Mouse (Mus musculus) lung, embryonic 14.5 days (tissue): ENCODE data around the gene Zswim8. TPM values are rescaled to one million over a fixed set of nuclear protein-coding genes. Genes with fewer than 3 reads are reported as not detected.
"Not testable (repeated sequence)": the region's sequence is repeated elsewhere in the genome, so short reads cannot be mapped to it uniquely, and the experiment has no call there.

ENCODE experiments used
- ATAC-seq: fragments of 200-750 bp; cut with Nextera tagmentation; 2 replicates; pipeline ENCODE4 v1.8.0; 2017; ENCODE audit warnings: mild to moderate bottlenecking, moderate TSS enrichment, moderate library complexity; ENCODE audit not compliant: insufficient read depth
- DNase-seq: peaks from one replicate; pipeline ENCODE4 v3.0.0-alpha.2; 2015
- H3K27ac ChIP-seq: fragments of 300-500 bp; sonication (generic); 2 replicates; pipeline ENCODE4 v1.5.1; 2014; ENCODE audit warnings: low read depth, mild to moderate bottlenecking, moderate library complexity
- H3K27me3 ChIP-seq: fragments of 300-500 bp; sonication (generic); 2 replicates; pipeline ENCODE4 v1.6.1; 2014; ENCODE audit warnings: low read length, control low read depth; ENCODE audit not compliant: insufficient read depth
- H3K36me3 ChIP-seq: fragments of 300-500 bp; sonication (generic); 2 replicates; pipeline ENCODE4 v1.6.1; 2014; ENCODE audit warnings: control low read depth; ENCODE audit not compliant: insufficient read depth
- H3K4me1 ChIP-seq: fragments of 300-500 bp; sonication (generic); 2 replicates; pipeline ENCODE4 v1.6.1; 2014; ENCODE audit warnings: antibody characterized with exemption, control low read depth; ENCODE audit not compliant: insufficient read depth
- H3K4me2 ChIP-seq: fragments of 300-500 bp; sonication (generic); 2 replicates; pipeline ENCODE4 v1.6.1; 2014; ENCODE audit warnings: mild to moderate bottlenecking
- H3K4me3 ChIP-seq: fragments of 300-500 bp; sonication (generic); 2 replicates; pipeline ENCODE4 v1.5.1; 2014; ENCODE audit warnings: low read depth, low read length
- H3K9ac ChIP-seq: fragments of 300-500 bp; sonication (generic); 2 replicates; pipeline ENCODE4 v1.6.1; 2014
- H3K9me3 ChIP-seq: fragments of 300-500 bp; sonication (generic); 2 replicates; pipeline ENCODE4 v1.6.1; 2016; ENCODE audit warnings: low read depth, low read length, control low read depth
- CTCF ChIP-seq: IDR thresholded peaks from 2 replicates; pipeline ENCODE4 v1.5.1; 2016; ENCODE audit warnings: antibody characterized with exemption, low read depth
- WGBS: fragments of 180-500 bp; shearing (Covaris S2); extraction: QIAGEN DNeasy Blood & Tissue Kit; methylation state at CpG from one replicate; pipeline ENCODE4 v1.1.7; 2014; 5-methylcytosine and 5-hydroxymethylcytosine counted together
- polyA plus RNA-seq: library from polyadenylated mRNA; unstranded; fragments of >200 nt; fragmentation: Nextera tagmentation; extraction: Ambion mirVana; gene quantifications from 2 replicates; pipeline ENCODE4 v1.2.1, GENCODE M21; 2014

Zswim8 gene
- polyA plus RNA-seq, 1 experiment from 2014 or later = 37.3 TPM

DNA sequence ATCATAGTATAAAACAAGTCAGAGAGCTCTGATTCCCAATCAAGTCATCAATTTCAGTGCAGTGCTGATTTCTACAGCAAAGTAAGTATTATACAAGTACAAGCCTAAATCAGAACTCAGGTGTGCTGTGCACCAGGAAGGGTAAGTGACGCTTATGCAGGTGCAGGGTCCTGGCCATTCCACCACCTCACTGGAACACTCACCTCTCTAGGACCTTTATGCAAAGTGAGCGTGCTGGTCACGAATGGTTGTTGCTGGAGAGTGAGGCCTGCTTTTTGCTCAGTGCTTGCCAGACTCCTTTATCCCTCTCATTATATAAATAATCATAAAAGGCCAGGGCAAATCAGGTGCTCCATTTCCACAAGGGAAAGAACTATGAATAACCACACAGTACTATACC lies 7.0 kb upstream of the Zswim8 start:
- peaks cover 16% of the 10 kb centered on the region for H3K4me1 ChIP-seq
- H3K27ac ChIP-seq = no peak overlapping the region
- H3K4me3 ChIP-seq = no peak overlapping the region
- no peaks in the 10 kb centered on the region for H3K9me3 ChIP-seq
- ATAC-seq (no peak), DNase-seq (no peak)
- 76% methylated on average over 3 of the region's 3 CpGs for WGBS
- H3K9ac ChIP-seq = no peak overlapping the region
- peaks cover 28% of the 10 kb centered on the region for H3K36me3 ChIP-seq
- TF ChIP-seq CTCF = no peak
- no peaks in the 10 kb centered on the region for H3K27me3 ChIP-seq
- H3K4me2 ChIP-seq = no peak overlapping the region

DNA sequence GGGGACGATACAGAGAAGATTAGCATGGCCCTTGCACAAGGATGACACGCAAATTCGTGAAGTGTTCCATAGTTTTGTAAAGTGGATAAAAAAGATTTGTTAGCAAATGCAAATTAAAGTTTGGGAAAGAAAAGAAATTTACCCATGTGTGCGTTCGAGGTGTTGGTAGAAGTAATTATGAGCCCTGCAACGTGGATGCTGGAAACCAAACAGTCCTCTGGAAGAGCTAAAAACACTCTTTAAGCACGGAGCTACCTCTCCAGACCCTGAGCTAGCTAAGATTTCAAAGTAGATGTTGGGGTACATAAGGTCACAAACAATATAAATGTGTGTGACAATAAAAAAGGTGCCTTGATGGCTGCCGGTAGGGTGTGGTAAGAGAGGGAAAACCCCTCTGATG lies 5.8 kb upstream of the Zswim8 start:
- H3K4me1 ChIP-seq = peaks cover 10% of the 10 kb centered on the region
- WGBS = 70% methylated on average over 8 of the region's 8 CpGs
- H3K9ac ChIP-seq = peak overlapping the region; percentile 93; the same call in 1 of the 2 replicates
- no peak for TF ChIP-seq CTCF
- DNase-seq (no peak), ATAC-seq (no peak)
- H3K36me3 ChIP-seq = peaks cover 31% of the 10 kb centered on the region
- H3K4me2 ChIP-seq = peak overlapping the region; percentile 74
- no peaks in the 10 kb centered on the region for H3K27me3 ChIP-seq
- peak overlapping the region; percentile 5; the same call in 1 of the 2 replicates for H3K27ac ChIP-seq
- H3K9me3 ChIP-seq = no peaks in the 10 kb centered on the region
- peak overlapping the region; percentile 84 for H3K4me3 ChIP-seq

GRCm38 (mm10) chr14:20702096-20702740 lies 5.1 kb upstream of the Zswim8 start:
- ATAC-seq (peak; percentile 35), DNase-seq (peak; percentile 40)
- H3K27ac ChIP-seq = peak overlapping the region; percentile 94
- H3K9ac ChIP-seq = peak overlapping the region; percentile 93
- H3K4me1 ChIP-seq = peaks cover 6% of the 10 kb centered on the region
- no peaks in the 10 kb centered on the region for H3K27me3 ChIP-seq
- peak overlapping the region; percentile 74 for H3K4me2 ChIP-seq
- H3K4me3 ChIP-seq = peak overlapping the region; percentile 84
- H3K36me3 ChIP-seq = peaks cover 31% of the 10 kb centered on the region
- H3K9me3 ChIP-seq = no peaks in the 10 kb centered on the region
- no peak for TF ChIP-seq CTCF
- 5% methylated on average over 15 of the region's 15 CpGs for WGBS

GRCm38 (mm10) chr14:20702741-20703381 lies 4.5 kb upstream of the Zswim8 start, which contains the start of gene Chchd1:
Chchd1 (plus strand) TSS chr14:20703006.
- Histone ChIP-seq H3K27me3 (no peaks in the 10 kb centered on the region), H3K4me2 (peak within 1 kb of the TSS; percentile 74), H3K4me3 (peak within 1 kb of the TSS; percentile 84), H3K36me3 (peaks cover 31% of the 10 kb centered on the region), H3K27ac (peak within 1 kb of the TSS; percentile 94), H3K9ac (peak within 1 kb of the TSS; percentile 93), H3K9me3 (no peaks in the 10 kb centered on the region), H3K4me1 (peaks cover 6% of the 10 kb centered on the region)
- WGBS = under 1% methylated on average over 61 of the region's 61 CpGs
- peak; percentile 52 for ATAC-seq
- peak; percentile 95 for DNase-seq
- no peak for TF ChIP-seq CTCF

DNA sequence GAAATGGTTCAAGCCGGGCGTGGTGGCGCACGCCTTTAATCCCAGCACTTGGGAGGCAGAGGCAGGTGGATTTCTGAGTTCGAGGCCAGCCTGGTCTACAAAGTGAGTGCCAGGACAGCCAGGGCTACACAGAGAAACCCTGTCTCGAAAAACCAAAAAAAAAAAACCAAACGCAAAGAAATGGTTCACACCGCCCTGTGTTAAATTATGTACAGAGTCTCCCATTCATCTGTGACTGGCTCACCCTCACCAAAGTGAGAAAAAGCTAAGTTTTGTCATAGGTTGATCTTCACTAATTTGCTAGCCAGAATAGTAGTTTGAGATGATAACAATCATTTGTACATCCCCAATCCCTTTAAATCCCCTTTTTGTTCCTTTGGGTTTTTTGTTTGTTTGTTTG lies 3.9 kb upstream of the Zswim8 start:
- ATAC-seq = not testable (repeated sequence)

GRCm38 (mm10) chr14:20708239-20708638 lies 887 bp downstream of the Zswim8 start:
- WGBS = 5% methylated on average over 10 of the region's 10 CpGs
- no peak overlapping the region for H3K27ac ChIP-seq
- no peaks in the 10 kb centered on the region for H3K9me3 ChIP-seq
- TF ChIP-seq CTCF = no peak
- peak; percentile 23 for DNase-seq
- H3K4me1 ChIP-seq = peaks cover 6% of the 10 kb centered on the region
- H3K27me3 ChIP-seq = no peaks in the 10 kb centered on the region
- H3K9ac ChIP-seq = peak overlapping the region; percentile 96
- peak overlapping the region; percentile 75 for H3K4me2 ChIP-seq
- H3K4me3 ChIP-seq = peak overlapping the region; percentile 99
- H3K36me3 ChIP-seq = peaks cover 44% of the 10 kb centered on the region
- no peak for ATAC-seq

More for the DNA sequence above, 3.9 kb upstream of the Zswim8 start:
- Histone ChIP-seq H3K36me3 (peaks cover 25% of the 10 kb centered on the region), H3K4me3 (peak overlapping the region; percentile 84), H3K27ac (peak overlapping the region; percentile 94), H3K9ac (peak overlapping the region; percentile 93), H3K4me2 (peak overlapping the region; percentile 74)
- H3K4me1 ChIP-seq, H3K27me3 ChIP-seq, DNase-seq, H3K9me3 ChIP-seq: not testable (repeated sequence)
- 5% methylated on average over 8 of the region's 8 CpGs for WGBS

DNA sequence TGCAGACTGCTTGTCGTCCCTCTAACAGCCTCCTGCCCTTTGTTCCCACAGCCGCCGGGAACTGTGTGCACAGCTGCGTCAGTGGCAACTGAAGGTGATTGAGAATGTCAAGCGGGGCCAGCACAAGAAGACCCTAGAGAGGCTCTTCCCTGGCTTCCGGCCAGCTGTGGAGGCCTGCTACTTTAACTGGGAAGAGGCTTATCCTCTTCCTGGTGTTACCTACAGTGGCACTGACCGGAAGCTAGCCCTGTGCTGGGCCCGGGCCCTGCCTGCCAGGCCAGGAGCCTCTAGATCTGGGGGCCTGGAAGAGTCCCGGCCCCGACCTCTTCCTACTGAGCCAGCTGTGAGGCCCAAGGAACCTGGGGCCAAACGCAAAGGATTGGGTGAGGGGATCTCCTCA lies 6.5 kb downstream of the Zswim8 start:
- Histone ChIP-seq H3K36me3 (peaks cover 84% of the 10 kb centered on the region), H3K9ac (no peak overlapping the region), H3K27me3 (no peaks in the 10 kb centered on the region), H3K4me3 (no peak overlapping the region), H3K4me2 (no peak overlapping the region), H3K27ac (no peak overlapping the region), H3K9me3 (no peaks in the 10 kb centered on the region), H3K4me1 (peaks cover 5% of the 10 kb centered on the region)
- ATAC-seq (no peak), DNase-seq (no peak)
- WGBS = 47% methylated on average over 11 of the region's 11 CpGs
- TF ChIP-seq CTCF = no peak
